Mouse (Mus musculus): Measurements from ENCODE around the gene Jph3. TPM values are rescaled to one million over a fixed set of nuclear protein-coding genes. Genes with fewer than 3 reads are reported as not detected.

The Jph3 gene
- polyA plus RNA-seq (2014; fragmentation: Illumina TruSeq; extraction: RNeasy Lipid Tissue Mini Kit (QIAGEN cat#74804); ENCODE audit: low read depth, low replicate concordance), result not detected

DNA sequence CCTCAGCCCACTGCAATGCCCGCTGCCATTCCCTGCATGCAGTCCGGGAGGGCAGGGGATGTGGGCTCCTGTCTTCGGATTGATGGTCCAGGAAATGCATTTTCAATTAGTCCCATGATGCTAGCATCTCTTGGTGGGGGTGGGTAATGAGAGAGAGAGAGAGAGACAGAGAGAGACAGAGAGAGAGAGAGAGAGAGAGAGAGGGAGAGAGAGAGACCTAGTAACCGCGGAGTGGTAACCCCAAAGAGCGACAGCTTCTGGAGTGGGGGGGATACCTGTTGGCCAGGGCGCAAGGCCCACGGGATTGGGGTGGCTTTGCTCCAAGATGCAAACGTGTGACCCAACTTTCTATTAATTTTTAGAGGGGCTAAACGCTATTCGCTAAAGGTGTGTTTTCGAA lies at the start of gene Jph3:
Gene Jph3, plus strand, starts transcription at position 301 of the 400 bp plus-strand sequence.

DNA sequence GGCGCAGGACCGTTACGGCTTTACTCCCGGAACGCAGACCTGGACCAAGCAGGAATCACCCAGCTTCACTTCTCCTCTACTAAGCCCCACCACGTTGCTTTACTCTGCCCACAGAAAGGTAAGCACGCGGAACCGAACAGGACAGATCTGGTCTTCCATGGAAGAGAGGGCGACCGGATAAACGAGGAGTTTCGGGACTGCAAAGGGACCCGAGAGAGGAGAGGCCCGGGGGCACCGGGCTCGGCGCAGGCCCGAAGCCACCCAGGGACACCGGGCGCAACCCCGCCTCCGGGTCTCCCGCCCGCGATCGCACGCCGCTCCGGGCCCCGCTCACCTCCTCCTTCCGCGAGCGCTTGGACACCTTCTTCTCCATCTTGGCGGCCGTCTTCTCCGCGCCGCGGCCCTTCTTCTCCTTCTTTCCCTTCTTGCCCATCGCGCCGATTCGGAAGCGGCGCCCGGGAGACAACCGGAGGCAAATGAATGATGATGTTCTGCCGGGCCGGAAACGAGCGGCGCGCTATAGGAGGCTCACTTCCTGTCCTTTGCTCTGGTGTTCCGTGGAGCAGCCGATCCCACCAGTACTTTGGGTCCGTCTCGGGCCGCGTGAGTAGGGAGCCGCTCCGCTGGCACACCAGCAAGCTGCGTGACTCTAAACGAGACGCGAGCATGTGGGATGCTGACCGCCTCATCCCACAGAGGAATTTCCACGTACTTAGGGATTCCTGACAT lies 99.8 kb downstream of the Jph3 start, which contains the start of gene Klhdc4:
Gene Klhdc4, minus strand, starts transcription at position 522 of the 729 bp plus-strand sequence.

Other genes starting within 250 kb of the Jph3 start
- not detected for gene 1700018B08Rik, start 185.3 kb upstream of the Jph3 start, polyA plus RNA-seq (2014; fragmentation: Illumina TruSeq; extraction: RNeasy Lipid Tissue Mini Kit (QIAGEN cat#74804); ENCODE audit: low read depth, low replicate concordance)
- 0.61 TPM for gene Fbxo31, start 150.8 kb upstream of the Jph3 start, polyA plus RNA-seq (2014; fragmentation: Illumina TruSeq; extraction: RNeasy Lipid Tissue Mini Kit (QIAGEN cat#74804); ENCODE audit: low read depth, low replicate concordance)
- gene Map1lc3b, start 139.3 kb upstream of the Jph3 start, polyA plus RNA-seq (2014; fragmentation: Illumina TruSeq; extraction: RNeasy Lipid Tissue Mini Kit (QIAGEN cat#74804); ENCODE audit: low read depth, low replicate concordance), result 53.2 TPM
- 25.4 TPM for gene Zcchc14, start 76.7 kb upstream of the Jph3 start, polyA plus RNA-seq (2014; fragmentation: Illumina TruSeq; extraction: RNeasy Lipid Tissue Mini Kit (QIAGEN cat#74804); ENCODE audit: low read depth, low replicate concordance)
- gene Klhdc4, start 99.9 kb downstream of the Jph3 start, polyA plus RNA-seq (2014; fragmentation: Illumina TruSeq; extraction: RNeasy Lipid Tissue Mini Kit (QIAGEN cat#74804); ENCODE audit: low read depth, low replicate concordance), result 2.3 TPM
- 0.36 TPM for gene Slc7a5, start 178.1 kb downstream of the Jph3 start, polyA plus RNA-seq (2014; fragmentation: Illumina TruSeq; extraction: RNeasy Lipid Tissue Mini Kit (QIAGEN cat#74804); ENCODE audit: low read depth, low replicate concordance)
- not detected for gene Car5a, start 215.3 kb downstream of the Jph3 start, polyA plus RNA-seq (2014; fragmentation: Illumina TruSeq; extraction: RNeasy Lipid Tissue Mini Kit (QIAGEN cat#74804); ENCODE audit: low read depth, low replicate concordance)
- 1.8 TPM for gene Banp, start 220.1 kb downstream of the Jph3 start, polyA plus RNA-seq (2014; fragmentation: Illumina TruSeq; extraction: RNeasy Lipid Tissue Mini Kit (QIAGEN cat#74804); ENCODE audit: low read depth, low replicate concordance)